In the genomic region with DNA sequence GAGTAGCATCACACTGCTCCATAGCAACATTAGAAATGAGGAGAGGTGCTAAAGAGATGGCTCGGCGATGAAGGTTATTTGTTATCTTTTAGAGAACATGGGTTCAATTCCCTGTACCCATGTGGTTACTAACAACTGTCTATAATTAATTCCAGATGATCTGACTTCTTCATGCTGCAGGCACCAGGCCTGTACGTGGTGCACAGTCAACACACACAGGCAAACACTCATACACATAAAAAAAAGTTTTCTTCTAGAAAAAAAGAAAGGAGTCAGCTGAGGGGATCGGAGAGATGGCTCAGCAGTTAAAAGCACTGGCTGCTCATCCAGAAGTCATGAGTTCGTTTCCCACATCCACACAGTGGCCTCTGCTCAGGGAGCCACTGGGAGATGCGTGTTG, we compare ENCODE assay signal across 17 mouse cellular contexts.
"Had no signal": no experiment of that assay in that cellular context is flagged by ENCODE, and none has a peak within 500 bp of the region (broad histone marks: within the 10 kb centered on the region; RNA-seq: fewer than 3 reads in every experiment).

No protein-coding gene starts in this region.

- ATAC-seq: liver, postnatal 0 days; lung, postnatal 0 days; midbrain, embryonic 16.5 days had no signal

- DNase-seq: liver, postnatal 0 days; lung, adult 2 months; lung, postnatal 14 days; lung, postnatal 36 days; midbrain, embryonic 14.5 days; right cerebral cortex, postnatal 14 days; thymus, adult 18-20 months; thymus, postnatal 14 days; thymus, postnatal 36 days had no signal

- H3K9ac ChIP-seq: liver, postnatal 0 days; lung, embryonic 15.5 days; midbrain, embryonic 12.5 days; neural tube, embryonic 12.5 days; stomach, embryonic 15.5 days had no signal

- H3K27ac ChIP-seq: lung, embryonic 15.5 days; macrophage; midbrain, embryonic 12.5 days; neural tube, embryonic 12.5 days; stomach, embryonic 15.5 days had no signal

- H3K4me2 ChIP-seq: lung, embryonic 15.5 days; midbrain, embryonic 12.5 days; neural tube, embryonic 12.5 days; stomach, embryonic 15.5 days had no signal

- H3K4me1 ChIP-seq: midbrain, embryonic 12.5 days; neural tube, embryonic 12.5 days had no signal

- H3K36me3 ChIP-seq: midbrain, embryonic 12.5 days; neural tube, embryonic 12.5 days; stomach, embryonic 15.5 days had no signal

- H3K27me3 ChIP-seq: lung, embryonic 15.5 days; megakaryocyte, embryonic 14.5 days; midbrain, embryonic 12.5 days; neural tube, embryonic 12.5 days; stomach, embryonic 15.5 days had no signal

- H3K9me3 ChIP-seq: lung, embryonic 15.5 days; megakaryocyte, embryonic 14.5 days; midbrain, embryonic 12.5 days; neural tube, embryonic 12.5 days; stomach, embryonic 15.5 days had no signal

- H3K4me3 ChIP-seq: lung, embryonic 15.5 days; megakaryocyte, embryonic 14.5 days; midbrain, embryonic 12.5 days; neural tube, embryonic 12.5 days; stomach, embryonic 15.5 days had no signal
